Mouse (Mus musculus): Measurements from ENCODE around the gene Apom. TPM values are rescaled to one million over a fixed set of nuclear protein-coding genes. Genes with fewer than 3 reads are reported as not detected.

Gene Apom
- total and polyA plus RNA-seq, 3 experiments: 0.15 to 0.79 TPM; not detected in 1

DNA sequence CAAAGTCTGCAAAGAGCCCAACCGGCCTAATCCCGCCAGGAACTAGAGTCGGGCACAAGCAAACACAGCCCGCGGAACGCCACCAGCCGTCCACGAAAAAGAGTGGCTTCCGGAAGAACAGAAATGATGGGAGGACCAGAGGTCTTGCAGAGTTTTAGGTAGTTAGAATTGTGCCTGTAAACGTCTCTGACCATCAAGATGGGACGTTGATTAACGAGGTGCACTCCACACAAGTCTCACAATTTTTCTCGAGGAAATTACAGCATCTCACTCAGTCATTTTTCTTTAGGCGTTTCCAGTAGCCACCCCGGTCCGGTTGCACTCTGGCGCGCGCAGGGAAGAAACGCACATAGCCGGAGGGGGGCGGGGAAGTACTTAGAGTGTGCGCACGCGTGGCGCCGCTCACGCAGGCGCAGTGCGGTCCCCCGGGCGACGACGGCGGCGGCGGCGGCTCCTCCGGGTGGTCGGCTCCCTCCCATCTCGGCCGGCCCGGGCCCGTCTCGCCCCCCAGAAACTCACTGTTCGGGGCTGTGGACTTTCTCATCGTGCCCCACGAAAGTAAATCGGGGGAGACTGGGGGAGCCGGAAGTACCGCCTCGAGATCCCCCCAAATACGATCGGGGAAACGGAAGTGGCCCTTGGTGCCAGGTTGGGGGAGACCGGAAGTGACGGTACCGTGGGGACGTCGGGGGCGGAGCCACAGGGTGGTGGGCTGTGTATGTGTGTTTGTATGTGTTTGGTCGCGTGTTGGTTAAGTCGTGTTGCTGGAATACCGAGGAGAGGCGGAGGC, 3.1 kb upstream of the Apom start, which contains the start of gene Bag6 (continued):
- 0 out of 2 replicates have a peak, but pooled peaks have one; percentile 37 for TF ChIP-seq GATA1 (IDR thresholded peaks at IDR 0.05; ENCODE audit: low read depth, low read length)
- no peak for TF ChIP-seq ZKSCAN1 (IDR thresholded peaks at IDR 0.05; ENCODE audit: low read depth, low read length)
- TF ChIP-seq JUND (IDR thresholded peaks at IDR 0.05; ENCODE audit: low read depth, low read length): no peak
- no peak for TF ChIP-seq USF2 (IDR thresholded peaks at IDR 0.05; ENCODE audit: borderline replicate concordance in 1 of 2, insufficient read depth in 1 of 2, low read depth in 1 of 2, low read length in 2 of 2)
- TF ChIP-seq MYC (IDR thresholded peaks at IDR 0.05; ENCODE audit: low read depth, low read length): no peak; the same call in 1 of the 2 replicates
- TF ChIP-seq ZC3H11A (IDR thresholded peaks at IDR 0.05; ENCODE audit: low read depth, low read length): no peak
- TF ChIP-seq CHD1 (IDR thresholded peaks at IDR 0.05; ENCODE audit: low read depth, low read length): no peak
- no peak for TF ChIP-seq USF1 (IDR thresholded peaks at IDR 0.05; ENCODE audit: low read depth, low read length)
- TF ChIP-seq KAT2A (conservative IDR thresholded peaks at IDR 0.05; ENCODE audit: low read depth, low read length): no peak; the same call in 1 of the 2 replicates
- TF ChIP-seq TCF12 (IDR thresholded peaks at IDR 0.05; ENCODE audit: low read depth, low read length): peak; percentile 18
- no peak for TF ChIP-seq RAD21 (IDR thresholded peaks at IDR 0.05; ENCODE audit: low read depth, low read length)
- no peak for TF ChIP-seq TAL1 (IDR thresholded peaks at IDR 0.05; ENCODE audit: low read length)
- TF ChIP-seq MAFK (IDR thresholded peaks at IDR 0.05; ENCODE audit: borderline replicate concordance, low read depth, low read length): no peak

DNA sequence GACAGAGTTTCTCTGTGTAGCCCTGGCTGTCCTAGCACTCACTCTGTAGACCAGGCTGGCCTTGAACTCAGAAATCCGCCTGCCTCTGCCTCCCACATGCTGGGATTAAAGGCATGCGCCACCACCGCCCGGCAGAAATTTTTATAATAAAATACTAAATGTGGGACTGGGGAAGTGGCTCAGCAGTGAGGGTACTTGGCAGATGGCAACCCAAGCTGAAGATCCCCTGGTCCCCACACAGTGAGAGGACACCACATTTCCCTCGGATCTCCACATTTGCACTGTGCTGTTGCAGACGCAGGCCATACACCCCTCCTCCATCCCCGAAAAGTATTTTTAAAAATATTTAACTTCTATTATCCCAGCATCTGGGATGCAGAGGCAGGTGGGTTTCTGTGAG, 1.7 kb upstream of the Apom start:
- peaks cover 35% of the 10 kb centered on the region for H3K79me2 ChIP-seq (ENCODE audit: control insufficient read depth, insufficient read depth, low read length, poor library complexity)
- no peaks in the 10 kb centered on the region for H3K9me3 ChIP-seq (replicated peaks; ENCODE audit: insufficient read depth, low read length)
- no peak overlapping the region for H3K27ac ChIP-seq (ENCODE audit: control insufficient read depth, low read depth, low read length)
- peaks cover 0 to 13% of the 10 kb centered on the region in 2 experiments; a peak in 2 of 4 replicates for H3K4me1 ChIP-seq (ENCODE audit: control insufficient read depth in 1 of 2, insufficient read depth in 2 of 2, low read length in 2 of 2)
- H3K36me3 ChIP-seq (ENCODE audit: control insufficient read depth in 1 of 2, insufficient read depth in 2 of 2, low read length in 2 of 2): peaks cover 0 to 18% of the 10 kb centered on the region in 2 experiments; a peak in 3 of 4 replicates
- peak overlapping the region; percentile 26; the same call in 1 of the 2 replicates for H3K9ac ChIP-seq (ENCODE audit: control insufficient read depth, low read depth, low read length, poor library complexity, severe bottlenecking)
- TF ChIP-seq MYC (IDR thresholded peaks at IDR 0.05; ENCODE audit: low read depth, low read length) (no peak), TAL1 (IDR thresholded peaks at IDR 0.05; ENCODE audit: low read length) (no peak), EP300 (IDR thresholded peaks at IDR 0.05; ENCODE audit: low read depth in 1 of 2, low read length in 2 of 2) (no peak), MAFK (IDR thresholded peaks at IDR 0.05; ENCODE audit: borderline replicate concordance, low read depth, low read length) (no peak), MYB (IDR thresholded peaks at IDR 0.05; ENCODE audit: low read depth, low read length) (no peak), RCOR1 (IDR thresholded peaks at IDR 0.05; ENCODE audit: low read depth, low read length) (no peak), MAX (IDR thresholded peaks at IDR 0.05; ENCODE audit: low read length) (no peak), RAD21 (IDR thresholded peaks at IDR 0.05; ENCODE audit: low read depth, low read length) (no peak), TBP (IDR thresholded peaks at IDR 0.05; ENCODE audit: low read depth, low read length) (no peak), POLR2A (IDR thresholded peaks at IDR 0.05; ENCODE audit: control insufficient read depth in 1 of 2, insufficient read depth in 1 of 2, low read depth in 1 of 2, low read length in 2 of 2, poor library complexity in 1 of 2) (no peak), GATA1 (IDR thresholded peaks at IDR 0.05; ENCODE audit: low read depth, low read length) (no peak)
- H3K4me3 ChIP-seq (ENCODE audit: control insufficient read depth in 1 of 2, insufficient read depth in 1 of 2, low read depth in 2 of 2, low read length in 2 of 2): no peak overlapping the region
- DNase-seq (ENCODE audit: low read depth, low spot score): no peak
- no peaks in the 10 kb centered on the region for H3K27me3 ChIP-seq (ENCODE audit: control insufficient read depth in 1 of 2, insufficient read depth in 2 of 2, low read length in 2 of 2)
